Mouse (Mus musculus) ovary, postnatal 36 days (tissue): ENCODE data around the gene Rdh16f1.
"Not testable (repeated sequence)": the region's sequence is repeated elsewhere in the genome, so short reads cannot be mapped to it uniquely, and the experiment has no call there.

Source experiments
- DNase-seq: peaks from one replicate; pipeline ENCODE4 v3.0.0; 2022; ENCODE audit warnings: low spot score, mixed read lengths

Gene Rdh16f1

DNA sequence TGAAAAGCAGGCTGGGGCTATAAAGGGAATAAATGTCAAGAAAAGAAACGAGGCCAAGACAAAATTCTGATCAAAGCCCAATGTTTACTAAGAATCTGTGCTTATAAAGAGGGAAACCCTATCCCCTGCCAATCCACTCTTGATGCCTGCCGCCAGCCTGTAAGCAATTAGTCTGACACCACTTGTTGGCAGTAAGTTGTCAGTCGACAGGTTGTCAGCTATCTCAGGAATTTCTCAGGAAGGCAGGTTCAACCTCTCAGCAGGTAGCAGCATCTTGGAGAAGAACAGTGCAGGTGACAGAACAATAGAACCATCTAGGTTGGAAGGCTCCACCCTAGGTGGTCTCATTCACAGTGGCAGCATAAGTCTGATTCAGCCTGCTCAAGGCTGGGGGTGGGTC lies 69.5 kb downstream of the Rdh16f1 start:
- no peak for DNase-seq

DNA sequence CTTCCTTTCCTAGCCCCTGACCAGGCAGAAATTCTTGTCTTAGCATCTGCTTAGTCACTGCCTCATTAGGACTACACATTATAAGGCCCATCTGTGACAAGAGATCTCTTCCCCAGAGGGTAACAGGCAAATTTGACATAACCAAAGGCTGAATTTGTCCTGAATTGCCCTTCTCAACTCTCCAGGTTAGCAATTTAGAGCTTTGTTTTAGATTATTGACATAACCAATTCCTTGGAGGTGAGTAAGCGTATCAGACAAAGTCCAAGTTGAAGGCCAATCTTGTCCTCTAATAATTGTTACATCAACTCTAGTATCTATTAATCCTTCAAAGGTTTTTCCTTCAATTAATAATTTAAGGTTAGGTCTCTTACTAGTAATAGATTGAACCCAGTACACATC lies 74.6 kb downstream of the Rdh16f1 start:
- not testable (repeated sequence) for DNase-seq

DNA sequence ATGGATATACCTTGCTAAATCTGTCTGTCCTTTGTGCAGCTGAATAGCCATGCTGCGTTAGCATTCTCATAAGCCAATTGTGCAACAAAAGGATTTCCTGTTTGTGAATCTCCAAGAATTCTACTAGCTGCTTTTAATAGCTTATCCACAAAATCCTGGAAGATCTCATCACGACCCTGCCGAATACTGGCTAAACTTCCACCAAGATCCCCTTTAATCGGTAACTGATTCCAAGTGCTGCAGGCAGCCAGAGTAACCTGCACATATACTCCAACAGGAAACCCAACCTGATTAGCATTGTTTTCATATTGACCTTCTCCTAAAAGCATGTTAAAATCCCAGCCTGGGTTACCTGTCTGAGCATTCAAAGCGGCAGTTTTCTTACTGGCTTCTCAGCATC lies 75.7 kb downstream of the Rdh16f1 start:
- no peak for DNase-seq

DNA sequence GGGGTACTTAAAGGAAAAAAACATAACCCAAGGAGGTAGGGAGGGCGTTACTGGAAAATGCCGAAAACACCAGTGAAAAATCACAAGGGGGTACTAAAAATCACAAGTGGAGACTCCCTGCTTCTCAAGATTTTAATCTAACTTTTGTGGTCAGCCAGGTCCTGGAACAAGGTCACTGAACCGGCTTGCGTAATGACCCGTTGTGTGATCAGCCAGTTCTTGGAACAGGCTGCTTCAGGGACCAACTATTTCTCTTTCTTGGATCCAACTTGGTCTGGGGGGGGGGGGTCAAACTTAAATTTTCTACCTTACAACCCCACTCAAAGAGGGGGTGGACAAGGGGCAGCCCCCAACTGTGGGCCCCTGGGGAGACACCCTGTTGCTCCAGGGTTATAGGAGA lies 78.2 kb downstream of the Rdh16f1 start:
- not testable (repeated sequence) for DNase-seq

DNA sequence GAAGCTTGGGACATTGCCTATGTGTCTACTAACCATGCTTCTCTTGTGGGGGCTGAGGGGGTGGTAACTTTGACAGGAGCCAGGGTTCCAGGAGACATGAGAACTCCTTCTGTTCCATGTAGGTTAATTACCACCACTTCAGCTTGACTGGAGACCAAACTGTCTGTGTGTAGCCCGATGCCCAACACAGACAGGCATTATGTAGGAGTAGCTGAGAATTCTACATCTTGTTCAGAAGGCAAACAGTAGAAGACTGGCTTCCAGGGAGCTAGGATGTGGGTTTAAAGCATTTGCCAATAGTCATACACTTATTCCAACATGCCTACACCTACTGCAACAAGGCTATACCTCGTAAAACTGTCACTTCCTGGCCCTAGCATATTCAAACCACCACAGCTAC lies 79.0 kb downstream of the Rdh16f1 start:
- DNase-seq, result no peak

DNA sequence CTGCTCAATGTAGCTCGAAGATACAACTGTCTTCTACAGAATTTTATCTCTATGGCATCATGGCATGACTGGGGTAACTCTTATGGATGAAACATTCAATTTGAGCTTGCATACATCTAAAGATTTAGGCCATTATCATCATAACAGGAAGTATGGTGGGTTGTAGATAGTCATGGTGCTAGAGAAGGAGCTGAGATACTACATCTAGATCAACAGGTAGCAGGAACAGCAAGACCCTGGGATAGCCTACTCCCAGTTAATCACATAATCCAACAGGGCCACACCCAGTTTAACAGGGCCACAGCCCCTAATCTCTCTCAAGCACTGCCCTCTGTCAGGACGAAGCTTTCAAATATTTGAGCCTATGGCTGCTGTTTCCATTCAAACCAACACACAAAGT lies 81.2 kb downstream of the Rdh16f1 start:
- no peak for DNase-seq
